Mouse (Mus musculus) T-helper 17 cell (primary cell): ENCODE results near the gene Dicer1.
"Not testable (repeated sequence)": the region's sequence is repeated elsewhere in the genome, so short reads cannot be mapped to it uniquely, and the experiment has no call there.

Experiments
- in situ Hi-C, 2 experiments: fragments of 300-600 bp; cut with MboI, MseI; formaldehyde crosslinking; loops; 1 replicate in 1 of 2; 2 replicates in 1 of 2; pipeline ENCODE4 v1.15.1; 2025; ENCODE audit warnings: high pct_unique_total_duplicates in 2 of 2

Dicer1 gene

DNA sequence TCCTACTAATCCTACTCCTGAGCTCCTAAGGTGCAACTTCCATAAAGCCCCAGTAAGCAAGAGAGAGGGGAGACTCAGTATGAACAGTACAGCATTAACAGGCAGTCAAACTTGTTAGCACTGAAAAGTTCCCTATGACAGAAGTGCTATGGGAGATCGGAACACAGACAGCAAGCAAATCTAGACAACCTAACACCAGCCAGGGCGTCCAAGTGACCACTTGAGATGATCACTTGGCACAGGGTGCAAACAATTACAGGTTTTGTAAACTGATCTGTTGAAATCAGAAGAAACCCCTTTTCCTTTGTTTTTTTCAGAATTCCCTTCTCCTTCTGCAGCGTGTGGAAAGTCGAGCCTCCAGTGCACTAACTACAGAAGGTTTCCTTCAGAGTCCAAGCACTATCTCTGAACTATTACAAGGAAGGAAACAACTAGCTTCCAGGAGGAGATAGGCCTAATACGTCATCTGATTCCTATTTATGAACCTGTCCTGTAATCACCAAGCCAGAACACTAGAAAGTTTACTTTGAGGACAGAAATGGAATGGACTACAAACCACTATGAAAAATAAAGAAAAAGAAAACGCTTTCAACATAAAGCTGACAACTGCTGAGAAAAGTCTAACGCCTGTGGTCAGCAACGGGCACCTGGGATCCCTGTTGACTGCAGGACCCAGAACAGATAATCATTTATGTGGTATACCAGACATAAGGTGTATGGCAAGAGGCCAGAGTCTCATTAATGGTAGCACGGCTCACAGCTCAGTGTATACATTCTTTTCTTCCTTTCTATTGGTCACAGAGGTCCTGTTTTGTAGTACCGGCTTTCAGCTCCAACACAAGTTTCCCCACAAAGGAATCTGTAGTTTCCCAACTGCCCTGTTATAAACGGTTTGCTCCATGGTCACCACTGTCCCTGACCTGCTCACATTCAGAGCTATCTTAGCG lies 10.6 kb downstream of the Dicer1 start:
- in situ Hi-C loops = no loop called here

DNA sequence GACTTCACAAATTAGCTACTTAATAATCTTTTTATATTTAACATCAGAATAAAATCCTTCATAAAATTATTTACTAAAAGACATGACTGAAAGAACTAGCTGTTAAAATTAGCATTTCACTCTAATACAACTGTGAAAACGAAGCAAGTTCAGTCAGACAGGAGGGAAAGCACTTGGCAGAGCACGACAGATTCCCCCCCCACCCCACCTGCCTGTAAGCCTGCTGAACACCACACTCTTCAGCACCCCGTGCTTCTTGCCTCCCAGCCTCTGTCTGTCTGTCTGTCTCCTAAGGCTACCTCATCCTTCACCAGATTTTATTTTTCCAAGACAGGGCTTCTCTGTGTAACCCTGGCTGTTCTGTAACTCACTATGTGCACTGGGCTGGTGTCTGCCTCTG lies 12.8 kb downstream of the Dicer1 start:
- in situ Hi-C loops = no loop called here

DNA sequence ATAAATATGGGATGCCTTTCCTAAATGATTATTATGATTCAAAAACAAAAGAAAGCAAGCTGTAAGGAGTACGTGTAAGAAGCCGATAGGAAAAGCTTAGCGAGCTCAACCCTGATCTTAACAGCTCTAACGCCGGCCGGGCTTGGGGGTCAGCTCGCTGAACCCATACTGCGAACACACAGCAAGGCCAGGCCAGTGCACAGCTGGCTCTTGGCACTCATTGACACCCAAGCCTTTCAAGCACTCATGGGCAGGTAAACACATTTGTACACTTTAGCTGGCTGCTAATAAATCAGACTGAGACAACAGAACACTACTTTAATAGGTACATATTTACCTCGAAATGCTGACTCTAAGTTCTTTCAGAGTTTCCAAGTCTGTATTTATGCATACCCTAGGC lies 13.3 kb downstream of the Dicer1 start:
- in situ Hi-C loops = no loop called here

DNA sequence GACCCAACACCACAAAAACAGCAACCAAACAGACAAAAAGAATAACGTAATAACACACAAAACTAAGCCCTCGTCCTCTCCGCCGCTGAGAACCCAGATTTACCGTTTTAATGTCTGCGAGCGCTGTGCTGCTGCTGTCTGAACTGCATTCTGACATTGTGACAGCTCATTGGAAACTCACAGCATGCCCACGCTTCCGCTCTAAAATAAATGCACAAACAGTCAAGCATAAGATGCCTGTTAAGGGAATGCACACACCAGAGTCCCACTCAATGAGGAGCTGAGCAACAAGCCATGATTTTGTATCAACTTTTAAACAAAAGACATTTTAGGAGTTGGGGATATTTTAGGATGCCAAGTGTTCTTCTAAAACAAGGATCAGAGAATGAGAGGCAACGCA lies 14.1 kb downstream of the Dicer1 start:
- in situ Hi-C loops = no loop called here

DNA sequence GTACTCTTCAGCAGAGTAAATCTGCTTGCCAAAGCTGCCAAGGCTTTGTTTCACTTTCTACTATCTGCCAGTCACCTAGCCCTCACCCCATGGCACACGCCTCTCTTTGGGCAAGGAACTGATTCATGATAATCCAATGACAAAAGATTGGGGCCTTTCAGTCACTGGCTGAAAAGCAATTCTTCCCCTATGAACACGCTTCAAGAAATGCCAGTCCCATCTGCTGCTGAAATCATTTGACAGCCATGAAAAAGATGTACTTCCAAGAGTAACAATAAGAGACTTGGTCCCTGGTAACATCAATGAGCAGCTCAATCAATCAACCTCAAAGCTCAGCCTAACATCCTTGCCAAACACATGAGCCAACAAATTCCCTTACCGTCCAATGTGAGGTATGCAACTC lies 15.8 kb downstream of the Dicer1 start:
- in situ Hi-C loops = no loop called here

DNA sequence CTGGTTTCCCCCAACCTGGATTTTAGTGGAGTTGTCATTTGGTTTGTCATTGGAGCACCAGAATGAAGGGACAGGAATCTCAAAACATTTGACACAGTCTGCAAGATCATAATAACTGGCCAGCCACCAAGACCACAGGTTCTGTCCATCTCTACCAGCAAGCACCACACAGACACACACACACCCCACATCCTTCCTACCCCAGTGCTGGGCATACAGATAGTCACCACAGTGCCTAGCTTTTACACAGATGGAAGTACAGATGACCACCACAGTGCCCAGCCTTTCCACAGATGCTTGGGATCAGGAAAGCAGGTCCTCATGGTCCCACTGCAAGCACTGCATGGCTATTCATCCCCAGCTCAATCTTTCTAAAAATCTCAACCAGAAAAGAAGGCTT lies 18.6 kb downstream of the Dicer1 start:
- in situ Hi-C loops = no loop called here

DNA sequence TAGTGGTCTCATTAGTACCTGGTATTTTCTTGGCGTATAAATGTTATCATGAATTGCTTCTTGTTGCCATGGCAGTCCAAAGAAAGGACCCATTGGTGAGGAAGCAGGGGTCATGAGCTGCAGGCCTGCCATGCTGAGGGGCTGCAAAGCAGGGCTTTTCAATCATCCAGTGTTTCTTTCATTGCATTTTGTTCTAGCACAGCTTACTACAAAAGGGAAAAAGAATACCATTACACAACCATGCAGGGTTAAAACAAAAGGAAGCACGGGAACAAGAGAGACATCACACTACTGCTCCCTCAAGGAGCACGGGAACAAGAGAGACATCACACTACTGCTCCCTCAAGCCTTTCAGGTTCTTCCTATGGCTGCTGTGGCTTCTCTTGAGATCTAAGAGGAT lies 20.0 kb downstream of the Dicer1 start:
- in situ Hi-C loops = no loop called here

DNA sequence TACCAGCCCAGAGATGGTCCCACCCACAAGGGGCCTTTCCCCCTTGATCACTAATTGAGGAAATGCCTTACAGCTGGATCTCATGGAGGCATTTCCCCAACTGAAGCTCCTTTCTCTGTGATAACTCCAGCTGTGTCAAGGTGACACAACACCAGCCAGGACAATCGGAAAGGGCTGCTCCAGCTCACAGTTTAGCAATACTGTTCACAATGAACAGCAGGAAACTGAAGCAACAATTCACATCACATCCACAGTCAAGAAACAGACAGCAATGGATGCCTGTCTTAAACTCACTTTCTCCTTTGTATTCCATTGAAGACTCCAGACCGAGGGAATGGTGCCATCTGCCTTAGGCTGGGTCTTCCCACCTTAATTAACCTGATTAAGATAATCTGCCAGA lies 25.3 kb downstream of the Dicer1 start:
- in situ Hi-C loops = not testable (repeated sequence)

DNA sequence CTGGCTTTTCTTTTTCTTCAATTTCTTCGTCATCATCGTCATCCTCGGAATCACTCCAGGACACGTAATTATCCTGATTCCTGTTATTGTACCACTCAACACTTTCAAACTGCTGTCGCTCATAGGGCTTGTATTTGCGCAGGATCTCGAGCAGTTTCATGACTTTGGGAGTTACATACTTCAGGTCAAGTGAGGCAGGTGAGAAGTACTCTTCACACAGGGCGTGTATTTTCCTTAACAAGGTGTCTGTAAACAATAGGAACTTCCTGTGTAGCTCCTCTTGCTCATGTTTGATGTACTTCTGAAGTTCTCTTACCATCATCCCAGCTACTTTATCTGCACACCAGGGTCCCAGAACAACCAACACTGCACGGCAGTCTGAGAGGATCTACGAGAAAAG lies 29.7 kb downstream of the Dicer1 start:
- in situ Hi-C loops = no loop called here

DNA sequence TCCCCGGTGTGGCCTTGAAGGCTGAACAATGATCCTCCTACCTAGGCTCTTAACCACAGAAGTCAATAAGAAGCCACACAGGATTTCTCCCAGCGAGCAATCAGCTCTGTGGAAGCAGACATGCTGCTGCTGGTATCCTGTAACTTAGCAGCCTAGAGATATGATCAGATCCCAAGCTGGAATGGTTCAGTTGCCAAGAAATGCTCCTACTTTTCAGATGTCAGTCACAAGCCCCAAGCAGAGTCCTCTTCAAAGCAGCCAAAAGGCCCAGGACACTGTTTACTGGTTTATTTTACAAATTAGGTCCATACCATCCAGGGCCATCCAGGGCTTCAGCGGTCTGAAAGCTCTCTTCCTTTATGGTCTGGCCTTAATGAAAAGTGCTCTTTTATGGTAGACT lies 30.7 kb downstream of the Dicer1 start:
- in situ Hi-C loops = no loop called here

DNA sequence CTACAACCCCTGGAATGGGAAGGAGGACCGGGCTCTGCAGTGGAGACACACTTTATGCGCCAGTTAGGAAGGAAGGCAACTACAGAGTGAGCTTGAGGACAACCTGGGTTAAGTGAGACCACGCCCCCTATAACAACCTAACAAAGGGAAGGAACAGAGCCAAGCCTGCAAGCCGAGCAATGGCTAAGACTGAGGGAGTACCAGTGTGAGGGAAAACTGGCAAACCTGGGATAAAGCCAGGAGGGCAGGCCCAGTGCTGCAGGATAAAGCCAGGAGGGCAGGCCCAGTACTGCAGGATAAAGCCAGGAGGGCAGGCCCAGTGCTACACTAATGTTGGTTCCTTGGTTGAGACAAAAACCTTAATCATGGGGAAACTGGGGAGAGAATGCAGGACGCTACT lies 32.8 kb downstream of the Dicer1 start:
- in situ Hi-C loops = no loop called here

DNA sequence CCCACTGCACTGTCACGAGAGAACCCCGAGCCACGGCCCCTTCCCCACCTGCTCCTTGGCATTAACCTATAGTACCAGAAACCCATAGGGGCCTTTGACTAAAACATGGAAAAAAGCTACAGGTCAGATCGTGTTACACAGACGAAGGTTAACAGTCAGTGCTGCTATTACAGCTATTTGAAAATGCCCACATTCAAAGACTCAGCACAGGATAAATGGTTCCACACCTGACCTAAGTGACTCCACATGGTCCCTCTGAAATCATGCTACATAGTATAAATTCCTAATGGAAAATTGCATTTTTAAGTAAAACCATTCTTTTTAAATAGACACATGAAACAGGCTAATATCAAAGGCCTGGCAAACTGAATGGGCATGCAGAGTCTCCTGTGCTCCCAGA lies 35.3 kb downstream of the Dicer1 start:
- in situ Hi-C loops = no loop called here

DNA sequence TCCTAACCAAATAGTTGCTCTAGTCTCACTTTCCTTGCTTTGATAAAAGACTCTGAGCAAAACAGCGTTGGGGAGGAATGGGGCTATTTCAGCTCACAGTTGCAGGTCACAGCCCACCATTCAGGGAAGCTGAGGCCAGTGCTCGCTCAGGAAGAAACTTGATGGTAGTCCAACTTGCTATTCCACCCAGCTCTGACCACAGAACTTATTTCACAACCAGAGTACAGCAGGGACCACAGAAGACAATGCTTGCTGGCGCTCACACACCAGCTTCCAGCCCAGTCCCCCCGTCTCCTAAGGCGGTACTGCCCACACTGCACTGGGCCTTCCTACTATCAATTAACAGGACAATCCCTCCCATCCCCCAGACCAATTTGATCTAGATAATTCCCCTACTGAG lies 36.3 kb downstream of the Dicer1 start:
- in situ Hi-C loops = no loop called here

DNA sequence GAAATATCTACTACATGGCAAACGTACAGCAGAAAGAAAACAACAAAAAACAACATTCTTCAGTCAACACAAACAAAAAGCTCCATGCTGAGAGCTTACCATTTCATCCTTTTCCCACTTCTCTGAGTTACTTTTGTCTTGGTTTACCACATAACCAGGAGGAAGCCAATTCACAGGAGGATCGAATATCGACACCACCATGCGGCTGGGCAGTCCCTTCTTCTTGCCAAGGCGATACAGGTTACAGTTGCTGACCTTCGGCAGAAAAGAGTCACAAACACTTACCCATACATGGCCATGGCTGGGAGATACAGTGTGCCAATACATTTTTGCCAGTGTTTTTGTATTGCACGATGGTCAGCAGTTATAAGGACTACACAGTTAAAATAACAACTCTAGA lies 51.5 kb downstream of the Dicer1 start:
- in situ Hi-C loops = loop anchor here (10.0 kb wide), 2 partner anchors 925 to 955 kb away; no protein-coding TSS in a partner anchor

DNA sequence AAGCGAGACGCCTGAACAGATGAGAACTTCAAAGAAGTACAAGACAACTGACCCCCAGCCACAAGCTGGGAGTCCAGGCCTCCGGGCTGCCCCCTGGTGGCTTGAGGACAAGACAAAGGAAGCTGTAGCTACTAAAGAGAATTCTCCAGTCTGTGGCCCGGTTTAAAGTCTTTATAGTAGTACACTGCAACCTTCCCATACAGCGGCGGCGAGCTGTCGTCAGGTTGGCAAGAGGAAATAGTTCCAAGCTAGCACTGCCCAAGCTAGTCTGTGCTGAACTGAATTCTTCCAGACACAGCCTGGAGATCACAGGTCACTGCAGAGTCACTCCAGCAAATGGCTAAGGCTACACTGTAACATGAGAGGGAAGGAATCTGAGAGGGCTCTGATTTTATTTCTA lies 52.0 kb downstream of the Dicer1 start:
- in situ Hi-C loops = loop anchor here (10.0 kb wide), 2 partner anchors 925 to 955 kb away; no protein-coding TSS in a partner anchor

DNA sequence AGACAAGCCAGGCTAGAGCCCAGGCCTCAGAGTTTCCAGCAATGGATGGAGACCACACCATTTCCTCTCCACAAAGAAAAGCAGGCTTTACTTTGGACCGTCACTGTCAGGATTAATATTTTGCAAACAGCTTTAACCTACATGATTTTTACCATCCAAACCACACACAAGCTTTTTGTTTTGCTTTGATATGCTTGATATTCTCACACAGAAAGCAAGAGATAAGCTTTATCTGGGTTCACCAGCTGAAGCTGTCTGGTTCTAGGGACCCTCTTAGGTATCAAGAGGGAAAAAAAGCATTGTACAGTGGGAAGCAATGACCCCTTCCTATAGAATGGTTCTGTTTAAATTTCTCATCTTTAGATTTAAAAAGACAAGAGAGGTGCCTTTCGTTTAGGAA lies 56.2 kb downstream of the Dicer1 start:
- in situ Hi-C loops = no loop called here

DNA sequence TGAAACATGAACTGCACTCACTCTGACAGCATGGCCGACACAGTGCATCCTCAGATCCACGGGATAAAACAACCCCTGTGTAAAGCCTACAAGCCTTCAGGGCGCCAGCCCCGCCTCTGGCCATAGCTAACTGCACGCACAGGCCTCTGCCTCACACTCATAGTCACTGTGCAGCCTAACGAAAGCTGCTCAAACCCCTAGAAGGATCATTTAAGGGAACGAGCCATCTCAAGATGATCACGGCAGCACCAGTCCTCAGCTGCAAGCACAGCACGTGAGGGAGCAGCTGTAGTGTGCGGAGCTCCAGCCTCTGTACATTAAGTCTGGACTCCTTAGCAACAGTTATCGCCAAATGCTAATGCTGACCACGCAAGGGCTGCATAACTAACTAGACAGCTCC lies 58.9 kb downstream of the Dicer1 start:
- in situ Hi-C loops = no loop called here

DNA sequence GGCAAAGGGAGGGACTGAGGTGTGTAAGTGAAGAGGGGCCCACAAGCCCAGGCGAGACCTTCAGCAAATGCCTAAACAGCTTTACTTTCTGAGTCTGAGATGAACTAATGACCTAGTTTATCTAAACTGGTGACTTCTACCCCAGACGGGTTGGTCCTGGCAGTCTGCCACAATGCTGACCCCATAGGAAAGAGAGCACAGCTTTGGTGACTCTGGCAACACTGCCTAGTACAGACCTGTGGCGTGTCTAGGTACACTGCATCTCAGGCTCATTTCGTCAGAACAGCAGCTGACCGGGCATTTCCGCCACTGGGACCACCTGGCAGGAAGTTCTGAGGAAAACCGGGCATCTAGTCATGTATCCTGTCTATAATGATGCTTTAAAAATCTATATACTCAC lies 61.3 kb downstream of the Dicer1 start:
- in situ Hi-C loops = no loop called here

DNA sequence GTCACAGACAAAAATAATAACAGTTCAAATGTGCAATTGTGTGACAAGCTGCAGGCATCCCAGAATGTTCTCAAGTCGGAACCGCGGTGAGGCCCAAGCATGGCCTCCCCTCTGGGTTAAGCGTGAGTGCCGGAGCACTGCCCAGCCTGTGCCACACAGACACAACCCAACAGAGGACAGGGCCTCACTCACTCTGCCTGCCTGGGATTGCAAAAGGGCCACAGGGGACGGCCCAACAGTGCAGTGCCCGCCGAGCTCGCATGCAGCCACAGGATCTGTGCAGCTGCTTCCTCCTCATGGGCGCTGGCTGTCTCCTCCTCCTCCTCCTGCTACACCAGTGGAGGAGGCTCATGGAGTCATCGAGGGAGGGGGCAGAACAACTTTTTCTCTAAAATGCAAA lies 62.9 kb downstream of the Dicer1 start:
- in situ Hi-C loops = no loop called here

DNA sequence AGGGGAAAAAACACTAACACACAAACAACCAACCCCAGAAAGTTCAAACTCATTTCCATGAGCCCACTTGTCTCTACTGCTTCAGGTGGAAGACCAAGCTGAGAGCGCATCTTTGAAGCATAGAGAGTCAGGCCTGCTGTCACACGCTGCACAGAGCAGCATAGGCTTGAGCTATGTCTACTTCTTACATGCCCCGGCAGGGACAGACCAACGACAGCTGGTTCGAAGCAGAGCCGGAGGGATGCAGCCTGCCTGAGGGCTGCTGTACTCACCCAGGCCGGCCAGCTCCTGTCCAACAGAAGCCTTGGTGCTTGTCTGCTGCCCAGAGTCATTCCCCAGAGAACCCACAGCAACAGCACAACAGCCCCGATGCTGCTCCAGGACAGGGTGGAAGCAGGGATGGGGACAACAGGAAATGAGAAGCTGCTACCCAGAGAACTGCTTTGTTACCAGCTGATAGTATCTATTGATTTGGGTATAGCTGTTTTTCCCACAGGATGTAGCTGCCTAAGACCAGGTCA lies 67.3 kb downstream of the Dicer1 start:
- in situ Hi-C loops = no loop called here

DNA sequence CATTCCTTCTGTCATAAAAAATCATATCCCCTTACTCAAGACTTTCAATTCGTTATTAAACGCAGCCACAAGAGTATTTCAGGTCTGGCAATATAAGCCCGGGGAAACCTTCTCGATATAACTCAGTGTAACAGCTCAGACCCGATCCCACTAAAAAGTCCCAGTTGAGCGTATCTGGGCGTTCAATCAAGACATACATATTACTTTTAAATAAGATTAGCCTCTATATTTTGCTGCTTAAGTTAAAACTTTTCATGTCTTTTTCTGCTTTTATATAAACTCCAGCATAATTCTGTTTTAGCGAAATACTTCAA lies 72.0 kb downstream of the Dicer1 start:
- in situ Hi-C loops = no loop called here

DNA sequence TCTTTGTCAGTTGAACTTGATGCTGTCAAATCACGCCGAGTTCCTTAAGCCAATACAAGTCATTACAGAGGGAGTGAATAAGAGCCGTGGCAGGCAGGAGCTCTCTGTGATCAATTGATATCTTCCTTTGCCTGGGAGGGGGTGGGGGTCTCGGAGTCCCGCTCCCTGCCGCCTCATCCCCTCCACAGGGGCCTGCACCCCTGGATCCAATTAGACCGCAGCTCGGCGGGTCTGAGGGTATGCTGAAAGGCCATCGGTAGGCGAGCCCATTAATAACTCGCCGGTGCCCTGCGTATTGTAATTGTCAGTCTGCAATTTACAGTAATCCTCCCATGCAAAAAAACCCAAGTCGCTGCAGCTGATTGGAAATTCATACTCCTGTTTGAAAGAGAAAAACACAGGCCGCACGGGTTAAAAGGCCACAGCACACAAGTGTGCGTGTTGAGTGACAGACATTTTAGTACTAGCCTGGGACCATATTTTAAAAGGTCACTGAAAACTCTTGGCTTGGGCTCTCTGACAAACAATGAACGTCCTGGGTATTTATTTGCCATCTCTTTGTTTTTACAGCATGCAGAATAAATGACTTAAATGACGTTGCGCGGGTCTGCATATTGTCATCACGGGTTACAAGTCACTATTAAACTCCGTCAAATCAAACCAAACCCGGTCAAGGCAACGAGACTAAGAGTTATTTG lies 72.5 kb downstream of the Dicer1 start:
- in situ Hi-C loops = no loop called here

DNA sequence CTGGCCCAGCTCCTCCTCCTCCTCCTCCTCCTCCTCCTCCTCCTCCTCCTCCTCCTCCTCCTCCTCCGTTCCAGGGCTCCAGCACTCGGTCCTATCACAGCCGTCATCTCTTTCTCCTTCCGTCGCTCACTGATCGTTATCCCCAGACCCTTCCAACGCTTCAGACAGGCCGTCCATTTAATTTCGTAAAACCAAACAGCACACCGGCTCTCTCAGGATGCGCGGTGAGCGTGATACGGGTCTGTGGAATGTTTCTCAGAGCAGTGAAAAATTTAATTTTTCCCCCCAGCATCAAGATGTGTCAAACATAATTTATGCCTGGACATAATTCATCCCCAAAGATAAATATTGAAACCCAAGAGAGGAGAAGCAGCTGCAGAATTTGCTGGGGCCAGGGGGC lies 73.3 kb downstream of the Dicer1 start:
- in situ Hi-C loops = no loop called here
